Mouse (Mus musculus) induced T-regulatory cell, adult 2 months (primary cell): ENCODE results near the gene Pi4kb.

Experiments used
- DNase-seq: peaks from one replicate; pipeline ENCODE4 v3.0.0-alpha.2; 2012; ENCODE audit warnings: low read depth

The Pi4kb gene

DNA sequence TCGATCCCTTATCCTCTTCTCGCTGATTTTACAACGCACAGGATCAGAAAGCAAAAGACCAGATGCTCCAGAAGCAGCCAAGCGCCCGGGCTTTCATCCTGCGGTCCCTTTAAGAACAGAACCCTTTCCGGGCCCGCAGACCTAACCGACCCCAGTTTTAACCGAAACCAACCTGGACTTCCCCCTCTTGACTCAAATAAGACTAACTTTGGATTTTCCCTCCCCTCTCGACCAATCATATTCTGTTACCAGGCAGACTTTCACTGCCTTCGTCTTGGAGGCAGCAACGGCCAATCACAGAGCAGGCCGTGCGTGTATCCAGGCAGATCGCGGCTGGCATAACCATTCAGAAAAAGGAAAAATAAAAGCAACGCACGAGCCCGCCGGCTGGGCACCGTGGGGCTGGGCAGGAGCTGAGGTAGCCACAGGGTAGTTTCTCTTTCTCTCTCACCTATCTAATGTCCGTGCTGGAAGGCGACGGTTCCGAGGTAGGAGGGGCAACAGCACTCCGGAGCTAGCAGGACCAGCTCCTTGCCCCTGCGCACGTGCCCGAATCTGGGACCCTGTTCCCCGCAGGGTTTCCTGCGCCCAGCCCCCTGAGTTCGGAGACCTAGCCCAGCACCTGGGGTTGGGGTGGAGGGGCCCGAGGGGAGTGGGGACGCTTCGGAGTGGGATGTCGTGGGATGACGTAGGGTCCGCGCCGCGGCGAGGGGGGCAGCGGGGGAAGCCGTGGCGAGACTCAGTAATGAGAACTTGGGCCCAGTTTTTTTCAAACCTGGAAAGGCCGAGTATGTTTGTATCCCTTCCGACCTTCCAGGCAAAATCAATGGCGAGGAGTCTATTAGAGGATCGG is 20.5 kb upstream of the Pi4kb start, which contains the start of gene Rfx5:
Rfx5 (plus strand) TSS at position 312 of the 853 bp plus-strand sequence.
- peak; percentile 99 for DNase-seq

DNA sequence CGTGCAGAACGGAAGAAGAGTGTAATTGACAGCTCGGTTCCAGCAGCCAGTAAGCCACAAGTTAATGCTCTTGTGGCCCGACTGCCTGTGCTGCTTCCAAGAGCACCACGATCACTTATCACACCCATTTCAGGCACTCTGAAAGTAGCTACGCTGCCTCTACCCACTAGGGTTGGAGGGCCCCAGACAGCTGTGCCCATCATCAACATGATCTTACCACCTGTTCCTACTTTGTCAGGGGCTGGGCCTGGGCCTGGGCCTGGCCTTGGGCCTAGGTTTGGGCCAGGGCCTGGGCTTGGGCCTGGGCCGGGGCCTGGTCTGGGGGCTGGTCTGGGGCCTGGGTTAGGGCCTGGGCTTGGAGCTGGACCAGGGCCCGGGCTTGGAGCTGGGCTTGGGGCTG is 16.2 kb upstream of the Pi4kb start:
- DNase-seq: no peak

DNA sequence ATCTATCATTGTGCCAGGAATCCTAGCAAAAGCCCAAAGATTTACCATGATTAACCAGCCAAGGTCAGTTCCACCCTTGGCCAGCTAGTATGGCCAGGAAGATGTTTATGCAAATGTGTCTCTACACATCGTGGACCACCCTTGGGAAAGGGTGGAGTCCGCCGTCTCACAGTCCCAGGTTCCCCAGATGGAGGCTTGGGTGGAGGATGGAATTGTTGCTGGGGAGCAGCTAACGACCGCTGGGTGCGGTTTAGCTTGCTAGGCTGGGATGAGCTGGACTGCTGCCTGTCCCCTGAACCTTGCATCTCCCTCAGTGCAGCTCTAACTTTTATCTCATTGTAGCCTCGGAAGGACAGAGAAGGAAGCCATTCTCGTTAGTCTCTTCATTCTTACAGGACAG is 14.7 kb upstream of the Pi4kb start:
- DNase-seq: no peak

DNA sequence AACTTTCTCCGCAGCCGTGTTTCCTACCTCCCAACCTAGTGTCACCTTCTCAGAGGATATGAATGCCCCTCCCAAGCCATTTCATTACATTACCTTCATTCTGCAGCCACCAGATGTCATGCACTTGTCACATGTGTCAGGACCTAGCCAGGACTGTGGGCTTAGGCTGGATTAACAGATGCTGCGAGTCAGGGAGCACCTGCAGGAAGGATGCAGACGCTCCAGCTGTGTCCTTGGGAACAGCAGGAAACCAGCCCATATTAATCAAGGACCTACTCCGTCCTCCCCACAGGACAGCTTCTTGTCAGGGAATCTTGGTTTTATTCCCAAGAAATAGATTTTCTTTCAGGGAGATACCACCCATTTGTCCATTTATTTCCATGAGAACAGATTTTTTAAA is 14.2 kb upstream of the Pi4kb start:
- no peak for DNase-seq

DNA sequence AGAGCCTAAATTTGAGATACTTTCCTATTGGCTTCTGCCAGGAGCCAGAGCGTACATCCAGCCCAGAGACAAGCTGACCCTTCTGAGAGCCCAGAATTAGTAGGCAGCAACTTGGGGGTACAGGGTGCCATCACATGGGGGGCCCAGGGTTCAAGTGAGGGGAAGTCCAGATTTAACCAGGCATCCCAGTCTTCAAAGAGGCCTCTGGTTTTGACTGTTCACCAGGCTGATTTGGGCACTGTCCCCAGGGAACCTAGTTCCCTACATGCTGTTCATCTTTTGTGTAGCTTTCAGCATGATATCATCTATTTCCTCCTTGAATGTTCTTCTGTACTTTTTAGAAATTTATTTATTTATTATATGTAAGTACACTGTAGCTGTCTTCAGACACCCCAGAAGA is 9.5 kb upstream of the Pi4kb start:
- no peak for DNase-seq

DNA sequence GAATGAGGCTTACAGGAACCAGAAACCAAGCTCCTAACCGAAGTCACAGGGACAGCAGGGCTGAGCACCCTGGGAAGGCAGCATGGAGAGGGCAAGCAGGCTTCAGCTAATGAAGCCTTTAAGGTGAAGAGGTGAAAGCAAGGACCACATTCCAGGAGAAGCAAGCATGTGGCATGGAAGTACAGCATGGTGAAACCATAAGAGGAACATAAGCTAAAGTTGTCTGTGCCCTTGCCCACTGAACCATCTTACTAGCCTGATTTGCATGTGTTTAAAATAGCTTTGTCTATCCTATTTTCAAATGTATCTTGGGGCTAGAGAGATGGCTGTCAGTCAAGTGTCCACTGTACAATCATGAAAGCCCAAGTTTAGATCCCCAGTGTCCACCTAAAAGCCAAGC is 8.7 kb upstream of the Pi4kb start:
- no peak for DNase-seq

DNA sequence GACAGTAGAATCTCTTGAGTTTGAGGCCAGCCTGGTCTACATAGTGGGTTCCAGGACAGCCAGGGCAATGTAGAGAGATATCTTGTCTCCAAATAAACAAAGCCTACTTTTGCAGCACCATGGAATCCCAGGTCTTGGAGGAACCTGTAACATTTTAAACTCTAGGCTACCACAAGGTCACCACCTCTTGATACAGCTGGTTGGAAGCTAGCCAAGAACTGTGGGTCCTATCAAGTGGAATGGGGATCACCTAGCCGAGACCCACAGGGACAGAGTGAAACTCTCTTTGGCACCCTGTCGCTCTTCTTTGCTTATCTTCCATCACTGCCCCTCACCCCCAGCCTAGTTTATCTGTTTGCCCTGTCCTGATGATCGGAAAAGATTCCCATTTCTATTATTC is 2.0 kb upstream of the Pi4kb start:
- DNase-seq: no peak

DNA sequence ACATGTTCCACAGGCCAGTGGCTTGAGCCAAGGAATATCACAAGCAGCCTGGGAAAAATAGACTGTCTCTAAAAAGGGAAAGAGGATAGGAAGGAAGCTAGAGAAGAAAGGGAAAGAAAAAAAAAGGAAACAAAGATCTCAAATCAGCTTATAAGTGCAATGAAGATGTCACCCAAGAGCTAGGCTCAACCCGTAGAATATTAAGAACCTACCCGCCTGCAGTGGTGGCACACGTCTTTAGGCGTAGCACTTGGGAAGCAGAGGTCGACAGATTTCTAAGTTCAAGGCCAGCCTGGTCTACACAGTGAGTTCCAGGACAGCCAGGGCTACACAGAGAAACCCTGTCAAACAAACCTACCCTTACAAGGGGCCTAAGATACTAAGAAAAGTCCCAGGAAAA is 911 bp upstream of the Pi4kb start:
- no peak for DNase-seq

DNA sequence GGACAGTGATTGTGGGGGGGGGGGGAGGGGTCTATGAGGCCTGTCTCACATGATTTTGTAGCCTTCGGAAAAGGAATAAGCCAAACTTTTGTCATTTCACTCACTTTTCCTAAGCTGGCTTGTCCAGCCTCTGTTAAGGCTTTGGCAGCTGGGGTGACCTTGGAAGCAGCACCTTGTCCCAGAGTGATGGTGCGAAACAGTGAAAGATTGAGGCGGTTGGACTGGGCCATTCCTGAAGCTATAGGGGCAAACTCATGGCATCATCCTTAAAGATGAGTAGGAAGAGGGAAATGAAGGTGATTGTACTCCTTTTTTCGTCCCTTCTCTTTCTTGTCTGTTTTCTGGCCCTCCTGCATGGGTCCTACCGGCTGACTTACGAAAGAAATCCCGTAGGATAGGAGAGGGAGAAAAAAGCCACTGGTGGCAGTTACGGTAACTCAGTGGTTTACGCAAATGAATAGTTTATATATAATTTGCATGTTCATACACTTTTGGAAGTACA is 454 bp upstream of the Pi4kb start:
- no peak for DNase-seq

DNA sequence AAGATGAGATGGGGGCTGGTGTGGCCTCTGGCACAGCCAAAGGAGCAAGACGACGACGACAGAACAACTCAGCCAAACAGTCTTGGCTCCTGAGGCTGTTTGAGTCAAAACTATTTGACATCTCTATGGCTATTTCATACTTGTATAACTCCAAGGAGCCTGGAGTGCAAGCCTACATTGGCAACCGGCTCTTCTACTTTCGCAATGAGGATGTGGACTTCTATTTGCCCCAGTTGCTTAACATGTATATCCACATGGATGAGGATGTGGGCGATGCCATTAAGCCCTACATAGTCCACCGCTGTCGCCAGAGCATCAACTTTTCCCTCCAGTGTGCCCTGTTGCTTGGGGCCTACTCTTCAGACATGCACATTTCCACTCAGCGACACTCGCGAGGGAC is 9.8 kb downstream of the Pi4kb start:
- DNase-seq: no peak

DNA sequence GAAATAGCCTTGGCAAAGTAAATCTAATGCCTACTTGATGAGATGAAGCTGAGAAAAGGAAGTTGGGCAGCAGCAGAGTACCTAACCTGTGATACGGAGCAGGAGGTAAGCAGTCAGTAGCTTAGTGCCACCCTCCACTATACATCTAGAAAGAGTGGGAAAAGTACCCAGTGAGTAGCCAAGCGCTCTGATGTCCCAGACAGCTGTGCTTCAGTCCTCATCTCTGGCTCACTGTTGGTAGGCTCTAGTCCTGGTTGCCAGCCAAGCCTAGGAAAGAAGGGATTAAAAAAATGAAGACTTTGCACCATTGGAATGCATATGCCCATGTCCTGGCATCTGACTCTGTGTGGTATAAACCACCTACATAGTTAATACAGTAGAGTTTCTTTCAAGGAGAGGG is 11.0 kb downstream of the Pi4kb start:
- DNase-seq: no peak

DNA sequence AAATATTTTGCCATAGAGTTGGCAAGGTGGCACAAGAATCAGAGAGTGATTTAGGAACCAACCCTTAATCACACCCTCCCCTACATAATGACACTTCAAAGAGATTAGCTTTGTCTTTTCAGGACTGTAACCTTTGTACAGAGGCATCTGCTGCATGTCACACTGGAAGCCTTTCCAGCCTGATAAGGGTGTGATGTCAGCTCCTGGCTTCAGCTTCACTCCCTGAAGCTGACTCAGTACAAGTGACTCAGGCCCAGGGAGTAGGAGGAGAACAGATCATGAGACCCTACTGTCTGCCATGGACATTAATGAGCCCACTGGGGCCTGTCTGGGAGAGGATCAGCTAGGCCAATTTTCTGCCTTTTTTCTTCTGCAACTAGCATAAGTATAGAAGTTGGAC is 13.0 kb downstream of the Pi4kb start:
- no peak for DNase-seq

DNA sequence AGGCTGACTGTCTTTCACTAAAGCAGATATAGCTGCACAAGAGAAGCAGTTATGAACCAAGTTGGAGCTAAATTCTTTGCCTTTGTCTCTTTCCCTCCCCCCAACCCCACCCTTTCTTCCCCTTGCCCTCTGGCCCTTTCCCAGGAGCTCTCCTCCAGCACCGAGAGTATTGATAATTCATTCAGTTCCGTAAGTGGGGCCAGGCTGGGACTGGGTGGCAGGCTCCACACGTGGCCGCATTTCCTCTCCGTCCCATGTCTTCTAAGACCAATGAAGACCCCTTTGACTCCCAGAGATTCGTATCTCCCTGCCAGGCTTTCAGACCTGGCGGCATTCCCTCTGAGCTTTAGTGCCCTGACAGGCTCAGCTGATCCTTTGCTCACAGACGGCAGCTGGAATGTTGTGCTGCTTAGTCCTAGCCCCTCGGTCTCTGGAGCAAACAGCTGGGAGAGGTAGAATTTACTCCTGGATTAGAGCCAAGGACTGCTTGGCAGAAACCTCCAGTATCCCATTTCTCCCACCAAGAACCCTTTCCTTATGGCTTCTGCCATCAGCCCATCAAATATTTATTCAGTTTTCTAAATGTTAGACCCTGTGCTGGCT is 14.7 kb downstream of the Pi4kb start:
- DNase-seq: no peak

DNA sequence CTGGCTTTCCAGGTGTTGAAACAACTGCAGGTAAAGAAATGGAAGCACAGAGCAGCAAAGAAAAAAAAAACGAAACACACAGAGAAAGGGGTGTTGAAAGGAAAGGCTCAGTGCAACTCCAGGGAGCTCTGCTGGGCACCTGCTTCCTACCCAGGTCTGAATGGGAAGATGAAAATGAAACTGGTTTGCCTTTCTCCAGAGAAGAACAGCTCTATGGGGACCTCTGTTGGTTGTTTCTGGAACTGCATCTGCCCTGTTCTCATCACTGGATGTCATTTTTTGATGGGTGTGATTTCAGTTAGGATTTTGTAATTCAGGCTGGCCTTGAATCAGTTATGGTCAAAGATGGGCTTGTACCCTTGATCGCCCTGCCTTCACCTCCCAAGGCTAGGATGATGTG is 22.4 kb downstream of the Pi4kb start:
- DNase-seq: peak; percentile 94

DNA sequence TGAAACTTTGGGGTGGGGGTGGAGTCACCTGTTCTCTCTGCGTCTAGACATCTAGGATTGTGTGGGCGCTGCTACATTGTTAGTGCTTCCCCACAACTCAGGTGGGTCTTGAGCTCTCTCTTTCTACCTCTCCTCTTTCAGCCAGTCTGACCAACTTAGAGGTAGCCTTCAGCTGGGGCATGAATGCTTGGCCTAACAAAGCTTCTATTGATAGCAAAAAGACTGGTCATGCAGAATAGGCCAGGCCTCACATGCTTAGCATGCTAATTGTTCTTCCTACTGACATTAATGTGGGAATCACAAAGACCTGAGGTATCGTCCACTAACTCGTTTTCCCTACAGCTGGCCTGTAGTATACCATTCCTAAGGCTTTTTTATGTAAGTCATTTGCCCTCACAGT is 28.0 kb downstream of the Pi4kb start:
- no peak for DNase-seq

DNA sequence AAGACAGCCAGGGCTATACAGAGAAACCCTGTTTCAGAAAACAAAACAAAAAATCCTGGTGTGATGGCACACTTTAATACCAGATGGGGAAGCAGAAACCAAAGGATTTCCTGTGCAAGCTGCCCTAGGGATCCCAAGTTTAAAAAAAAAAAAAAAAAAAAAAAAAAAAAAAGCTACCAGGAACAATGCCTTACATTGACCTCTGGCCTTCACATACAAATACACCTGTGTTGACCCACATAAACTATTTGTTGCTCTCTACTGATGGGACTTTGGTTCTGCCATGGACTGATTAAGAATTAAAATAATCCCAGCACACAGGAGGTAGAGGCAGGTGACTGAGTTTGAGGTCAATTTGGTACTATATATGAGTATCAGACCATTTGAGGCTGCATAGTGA is 28.7 kb downstream of the Pi4kb start:
- DNase-seq: no peak

DNA sequence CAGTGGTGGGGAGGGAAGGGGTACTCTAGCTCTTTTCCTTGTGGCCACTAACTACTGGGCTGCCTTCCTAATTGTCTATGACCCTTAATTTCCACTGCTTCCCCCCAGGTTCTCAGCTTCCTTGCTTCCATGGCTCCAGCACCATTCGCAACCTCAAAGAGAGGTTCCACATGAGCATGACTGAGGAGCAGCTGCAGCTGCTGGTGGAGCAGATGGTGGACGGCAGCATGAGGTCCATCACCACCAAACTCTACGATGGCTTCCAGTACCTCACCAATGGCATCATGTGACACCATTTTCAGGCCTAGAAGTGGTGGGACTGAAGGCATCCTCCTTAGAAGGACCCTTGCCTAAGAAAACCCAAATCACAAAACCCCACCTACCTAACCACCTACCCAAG is 31.1 kb downstream of the Pi4kb start:
- no peak for DNase-seq

DNA sequence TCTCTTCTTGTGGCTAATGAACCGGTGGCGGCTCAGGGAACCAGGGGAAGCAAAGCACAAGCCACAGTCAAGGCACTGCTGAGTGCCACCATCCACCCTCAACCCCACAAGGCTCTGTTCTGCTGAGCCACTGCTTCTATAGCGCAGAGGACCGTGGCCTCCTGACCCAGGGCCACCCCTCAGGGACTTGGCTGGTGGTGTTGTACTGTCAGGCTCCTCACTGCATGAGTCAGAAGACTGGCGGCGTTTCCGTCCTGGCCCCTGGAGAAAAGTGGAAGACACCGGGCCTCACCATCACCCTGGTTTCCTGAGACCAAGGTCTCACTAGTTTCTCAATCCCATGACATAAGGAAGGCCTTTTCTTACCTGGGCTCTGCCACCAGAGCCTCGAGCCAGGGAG is 33.2 kb downstream of the Pi4kb start:
- DNase-seq: no peak

DNA sequence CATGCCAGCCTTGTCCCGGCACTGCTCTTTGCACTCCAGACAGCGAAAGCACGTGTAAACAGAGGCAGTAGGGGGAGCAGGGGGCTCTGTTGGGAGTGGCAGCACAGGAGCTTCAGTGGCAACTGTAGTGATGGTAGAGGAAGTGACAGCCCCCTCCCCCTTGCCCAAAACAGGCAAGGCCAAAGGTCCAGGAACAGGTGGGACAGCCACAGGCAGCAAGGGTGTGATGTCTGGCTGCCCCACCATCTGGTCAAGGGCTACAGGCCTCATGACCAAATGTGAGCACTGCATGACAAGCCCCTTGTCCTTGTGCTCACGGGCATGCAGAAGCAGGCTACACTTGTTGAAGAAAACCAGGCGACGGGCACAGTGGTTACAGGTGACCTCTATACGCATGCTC is 35.9 kb downstream of the Pi4kb start:
- no peak for DNase-seq

DNA sequence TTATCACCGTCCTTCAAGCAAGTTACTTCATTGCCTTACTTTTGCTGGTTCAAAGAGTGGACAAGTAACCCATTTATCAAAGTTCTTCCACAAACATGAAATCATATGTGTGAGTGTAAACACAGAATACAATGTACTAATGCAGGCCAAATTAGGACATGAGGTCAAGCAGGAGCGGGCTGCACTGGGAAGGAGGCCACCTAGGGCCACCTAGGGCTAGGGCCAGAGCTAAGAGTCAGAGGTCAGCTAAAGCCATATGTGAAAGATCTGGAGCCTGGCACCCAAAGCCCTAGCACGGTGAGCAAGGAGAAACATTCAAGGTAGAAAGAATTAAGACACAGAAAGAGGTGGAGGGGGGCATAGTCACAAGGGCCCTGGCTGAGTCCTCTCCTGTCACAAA is 38.5 kb downstream of the Pi4kb start:
- no peak for DNase-seq

DNA sequence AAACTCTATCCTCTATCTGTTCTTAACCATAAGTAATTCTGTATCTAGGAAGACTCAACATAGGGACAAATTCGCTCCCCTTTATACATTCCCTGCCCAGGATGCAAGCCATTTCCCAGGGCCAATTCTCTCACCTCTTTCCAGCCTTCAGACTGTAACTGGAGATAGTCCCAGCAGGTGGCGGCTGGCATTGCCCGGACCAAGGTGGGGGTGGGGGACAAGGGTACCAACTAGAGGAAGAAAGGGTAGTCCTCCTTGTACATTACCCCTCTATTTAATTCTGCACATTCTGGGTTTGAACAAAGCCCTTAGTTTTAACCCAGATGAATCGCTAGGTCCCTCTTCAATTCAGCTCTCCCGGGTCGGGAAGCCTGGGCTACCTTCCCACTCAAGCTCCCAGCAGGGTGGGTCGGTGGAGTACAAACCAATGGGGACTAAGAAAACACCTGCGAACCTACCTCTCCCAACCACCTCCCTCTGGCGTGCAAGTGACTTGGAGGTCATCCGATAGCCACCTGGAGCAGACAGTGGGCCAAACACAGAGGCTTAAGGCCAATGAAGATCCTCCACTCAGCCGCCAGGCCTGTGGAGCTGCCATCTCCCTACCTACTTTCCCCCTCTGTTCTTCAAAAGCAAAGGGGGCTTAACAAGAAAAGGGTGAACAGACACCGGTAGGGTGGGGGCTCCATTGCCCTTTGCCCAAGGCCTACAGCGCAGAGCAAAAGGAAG is 39.3 kb downstream of the Pi4kb start:
- peak; percentile 27 for DNase-seq

DNA sequence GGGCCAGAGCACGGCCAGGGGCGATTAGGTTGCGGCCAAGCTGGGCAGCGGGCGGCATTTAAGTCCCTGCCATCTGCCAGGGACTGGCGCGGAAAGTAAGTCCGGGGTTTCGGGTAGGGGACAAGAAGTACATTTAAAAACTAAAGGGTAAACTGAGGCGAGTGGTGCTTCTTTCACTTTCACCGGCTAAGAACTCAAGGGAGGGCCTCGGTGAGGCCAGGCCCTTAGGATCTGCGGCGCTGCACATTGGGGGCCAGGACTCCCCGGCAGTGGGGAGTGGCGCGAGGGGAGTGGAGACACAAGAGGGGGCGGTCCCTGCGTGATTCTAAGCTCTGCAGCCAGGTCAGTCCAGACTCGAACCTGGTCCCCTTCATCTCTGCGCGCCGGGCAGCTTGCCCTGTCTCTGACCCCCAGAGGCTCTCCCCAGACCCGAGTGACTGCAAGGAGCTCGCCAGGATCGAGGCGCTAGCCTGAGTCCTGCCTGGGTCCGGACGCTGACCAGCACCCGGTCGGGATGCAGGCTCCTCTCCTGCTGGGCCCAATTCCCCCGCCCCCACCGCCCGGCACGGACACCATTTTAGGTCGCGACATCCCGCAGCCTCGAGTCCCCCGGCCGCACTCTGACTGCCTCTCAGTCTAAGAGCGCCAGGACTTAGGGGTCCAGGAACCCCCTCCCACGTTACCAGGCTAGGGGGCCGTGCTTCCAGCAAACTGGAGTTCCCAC is 40.1 kb downstream of the Pi4kb start:
- peak; percentile 67 for DNase-seq
